Mouse (Mus musculus): ENCODE data around the gene Slc35e3.

- TF ChIP-seq CTCF (IDR thresholded peaks at IDR 0.05; ENCODE audit: low read depth) (no peak), EP300 (IDR thresholded peaks at IDR 0.05; ENCODE audit: low read depth) (no peak)
Measured at GRCm38 (mm10) chr10:117752851-117753647, 6.9 kb upstream of the Slc35e3 start.

Measured in liver, postnatal 0 days (tissue).